Mouse (Mus musculus): ENCODE data around the gene Unc119b. TPM values are rescaled to one million over a fixed set of nuclear protein-coding genes. Genes with fewer than 3 reads are reported as not detected.
"Not testable (repeated sequence)": the region's sequence is repeated elsewhere in the genome, so short reads cannot be mapped to it uniquely, and the experiment has no call there.

Unc119b gene
- polyA plus RNA-seq, 1 experiment from 2014 or later: 38.0 TPM

- ATAC-seq (ENCODE audit: low FRiP score, low read depth): no peak
- Histone ChIP-seq H3K4me1 (replicated peaks) (no peaks in the 10 kb centered on the region), H3K27ac (replicated peaks) (no peak overlapping the region), H3K36me3 (peaks cover 41% of the 10 kb centered on the region), H3K9me3 (no peaks in the 10 kb centered on the region), H3K9ac (no peak overlapping the region), H3K27me3 (no peaks in the 10 kb centered on the region), H3K4me3 (no peak overlapping the region), H3K4me2 (no peak overlapping the region)
- 89% methylated on average over 9 of the region's 9 CpGs for WGBS
Measured at GRCm38 (mm10) chr5:115099991-115100390, 34.8 kb downstream of the Unc119b start.

- no peak overlapping the region for H3K4me3 ChIP-seq
- H3K4me1 ChIP-seq (replicated peaks): no peaks in the 10 kb centered on the region
- H3K9me3 ChIP-seq: no peaks in the 10 kb centered on the region
- peaks cover 43% of the 10 kb centered on the region for H3K36me3 ChIP-seq
- WGBS: 82% methylated on average over 5 of the region's 5 CpGs
- H3K27me3 ChIP-seq: no peaks in the 10 kb centered on the region
- no peak overlapping the region for H3K27ac ChIP-seq (replicated peaks)
- ATAC-seq (ENCODE audit: low FRiP score, low read depth): no peak
- H3K9ac ChIP-seq: no peak overlapping the region
- no peak overlapping the region for H3K4me2 ChIP-seq
Measured at GRCm38 (mm10) chr5:115099530-115099929, 35.2 kb downstream of the Unc119b start.

DNA sequence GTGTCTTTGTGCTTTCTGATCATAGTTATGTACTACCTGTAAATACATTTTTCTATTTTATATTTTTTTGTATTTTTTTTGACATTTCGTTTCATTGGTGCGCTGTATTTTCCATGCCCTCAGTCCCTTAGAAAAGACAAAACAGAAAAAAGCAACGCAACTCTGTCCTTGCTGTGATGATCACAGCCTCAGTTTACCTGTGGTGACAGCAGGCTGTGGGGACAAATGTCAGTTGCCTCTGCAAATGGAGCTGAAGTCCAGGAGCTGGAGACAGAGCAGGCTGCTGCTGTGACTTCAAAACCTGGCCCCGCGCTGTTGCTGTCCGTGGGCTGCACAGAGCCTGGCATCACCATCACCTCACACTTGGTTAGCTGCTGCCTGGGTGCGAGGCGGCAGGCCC, 36.6 kb downstream of the Unc119b start, which contains the start of gene Gm10401:
Gm10401 (minus strand) TSS at position 101 of the 400 bp plus-strand sequence.
- no peak within 1 kb of the TSS for H3K4me2 ChIP-seq
- peaks cover 43% of the 10 kb centered on the region for H3K36me3 ChIP-seq
- H3K4me3 ChIP-seq: no peak within 1 kb of the TSS
- ATAC-seq (ENCODE audit: low FRiP score, low read depth): no peak
- no peaks in the 10 kb centered on the region for H3K4me1 ChIP-seq (replicated peaks)
- no peak within 1 kb of the TSS for H3K9ac ChIP-seq
- WGBS: 96% methylated on average over 8 of the region's 8 CpGs
- no peak within 1 kb of the TSS for H3K27ac ChIP-seq (replicated peaks)
- H3K27me3 ChIP-seq: no peaks in the 10 kb centered on the region
- no peaks in the 10 kb centered on the region for H3K9me3 ChIP-seq

GRCm38 (mm10) chr5:115091776-115092175, 43.0 kb downstream of the Unc119b start:
- Histone ChIP-seq H3K36me3 (peaks cover 65% of the 10 kb centered on the region), H3K9ac (no peak overlapping the region), H3K4me1 (replicated peaks) (no peaks in the 10 kb centered on the region), H3K9me3 (no peaks in the 10 kb centered on the region), H3K4me2 (no peak overlapping the region), H3K27ac (replicated peaks) (no peak overlapping the region), H3K27me3 (no peaks in the 10 kb centered on the region), H3K4me3 (no peak overlapping the region)
- WGBS: 91% methylated on average over 6 of the region's 6 CpGs
- ATAC-seq (ENCODE audit: low FRiP score, low read depth): no peak

DNA sequence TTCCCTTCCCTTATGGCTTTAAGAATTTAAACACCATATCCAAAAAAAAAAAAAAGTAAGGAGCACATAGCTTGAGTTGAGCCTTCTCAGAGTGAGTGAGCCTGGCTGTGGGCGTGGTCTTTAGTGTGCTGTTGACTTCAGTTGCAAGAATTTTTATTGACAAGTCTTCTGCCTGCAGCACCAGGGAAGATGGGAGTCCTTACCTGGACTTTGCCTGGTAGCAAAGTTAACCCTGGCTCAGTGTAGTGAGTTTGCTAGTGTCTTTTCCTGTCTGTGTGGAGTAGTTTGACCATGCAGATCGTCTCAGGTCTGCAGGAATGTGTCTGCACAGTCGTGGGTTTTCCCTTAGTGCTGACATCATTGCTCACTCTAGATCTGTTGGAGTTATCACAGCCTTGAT, 43.8 kb downstream of the Unc119b start:
- Histone ChIP-seq H3K27me3 (no peaks in the 10 kb centered on the region), H3K4me2 (no peak overlapping the region), H3K9ac (no peak overlapping the region), H3K4me3 (no peak overlapping the region), H3K27ac (replicated peaks) (no peak overlapping the region), H3K36me3 (peaks cover 65% of the 10 kb centered on the region), H3K4me1 (replicated peaks) (no peaks in the 10 kb centered on the region), H3K9me3 (no peaks in the 10 kb centered on the region)
- no peak for ATAC-seq (ENCODE audit: low FRiP score, low read depth)
- WGBS: 87% methylated on average over 3 of the region's 3 CpGs

GRCm38 (mm10) chr5:115089592-115090268, 45.0 kb downstream of the Unc119b start:
- WGBS: 91% methylated on average over 5 of the region's 5 CpGs
- Histone ChIP-seq H3K27ac (replicated peaks) (no peak overlapping the region), H3K4me3 (no peak overlapping the region), H3K9me3 (no peaks in the 10 kb centered on the region), H3K4me2 (no peak overlapping the region), H3K36me3 (peaks cover 56% of the 10 kb centered on the region), H3K9ac (no peak overlapping the region), H3K4me1 (replicated peaks) (no peaks in the 10 kb centered on the region), H3K27me3 (no peaks in the 10 kb centered on the region)
- ATAC-seq (ENCODE audit: low FRiP score, low read depth): no peak

GRCm38 (mm10) chr5:115085675-115086074, 49.1 kb downstream of the Unc119b start:
- Histone ChIP-seq H3K36me3 (peaks cover 73% of the 10 kb centered on the region), H3K27ac (replicated peaks) (no peak overlapping the region), H3K27me3 (no peaks in the 10 kb centered on the region), H3K9ac (no peak overlapping the region), H3K9me3 (no peaks in the 10 kb centered on the region), H3K4me1 (replicated peaks) (no peaks in the 10 kb centered on the region), H3K4me2 (no peak overlapping the region), H3K4me3 (no peak overlapping the region)
- ATAC-seq (ENCODE audit: low FRiP score, low read depth): no peak
- 95% methylated on average over 2 of the region's 2 CpGs for WGBS

DNA sequence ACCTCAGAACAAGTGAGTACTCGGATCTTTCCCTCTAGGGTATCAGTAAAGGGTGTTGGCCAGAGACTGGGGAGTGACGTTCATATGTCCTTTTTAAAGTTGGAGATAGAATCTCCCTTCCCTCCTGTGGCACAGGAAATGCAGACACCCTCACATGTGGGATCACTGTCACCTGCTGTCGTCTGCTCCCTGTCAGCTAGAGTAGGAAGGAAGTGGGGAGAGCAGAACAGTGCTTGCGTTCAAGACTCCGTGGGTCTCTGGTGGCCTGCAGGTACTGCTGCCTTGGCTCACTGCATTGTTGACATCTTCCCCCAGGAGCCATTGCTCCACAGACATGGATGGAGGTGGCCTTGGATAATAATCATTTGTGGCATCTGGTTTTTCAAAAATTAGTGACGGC, 51.3 kb downstream of the Unc119b start:
- Histone ChIP-seq H3K27ac (replicated peaks) (no peak overlapping the region), H3K9ac (no peak overlapping the region), H3K36me3 (peaks cover 53% of the 10 kb centered on the region), H3K27me3 (no peaks in the 10 kb centered on the region), H3K4me1 (replicated peaks) (no peaks in the 10 kb centered on the region), H3K9me3 (no peaks in the 10 kb centered on the region), H3K4me2 (no peak overlapping the region), H3K4me3 (no peak overlapping the region)
- no peak for ATAC-seq (ENCODE audit: low FRiP score, low read depth)
- WGBS: 88% methylated on average over 6 of the region's 6 CpGs

GRCm38 (mm10) chr5:115081636-115082035, 53.1 kb downstream of the Unc119b start:
- no peaks in the 10 kb centered on the region for H3K4me1 ChIP-seq (replicated peaks)
- no peak overlapping the region for H3K4me3 ChIP-seq
- H3K9ac ChIP-seq: no peak overlapping the region
- no peak overlapping the region for H3K27ac ChIP-seq (replicated peaks)
- H3K9me3 ChIP-seq: no peaks in the 10 kb centered on the region
- no peaks in the 10 kb centered on the region for H3K27me3 ChIP-seq
- H3K36me3 ChIP-seq: peaks cover 36% of the 10 kb centered on the region
- no peak overlapping the region for H3K4me2 ChIP-seq
- WGBS: 88% methylated on average over 5 of the region's 5 CpGs
- no peak for ATAC-seq (ENCODE audit: low FRiP score, low read depth)

DNA sequence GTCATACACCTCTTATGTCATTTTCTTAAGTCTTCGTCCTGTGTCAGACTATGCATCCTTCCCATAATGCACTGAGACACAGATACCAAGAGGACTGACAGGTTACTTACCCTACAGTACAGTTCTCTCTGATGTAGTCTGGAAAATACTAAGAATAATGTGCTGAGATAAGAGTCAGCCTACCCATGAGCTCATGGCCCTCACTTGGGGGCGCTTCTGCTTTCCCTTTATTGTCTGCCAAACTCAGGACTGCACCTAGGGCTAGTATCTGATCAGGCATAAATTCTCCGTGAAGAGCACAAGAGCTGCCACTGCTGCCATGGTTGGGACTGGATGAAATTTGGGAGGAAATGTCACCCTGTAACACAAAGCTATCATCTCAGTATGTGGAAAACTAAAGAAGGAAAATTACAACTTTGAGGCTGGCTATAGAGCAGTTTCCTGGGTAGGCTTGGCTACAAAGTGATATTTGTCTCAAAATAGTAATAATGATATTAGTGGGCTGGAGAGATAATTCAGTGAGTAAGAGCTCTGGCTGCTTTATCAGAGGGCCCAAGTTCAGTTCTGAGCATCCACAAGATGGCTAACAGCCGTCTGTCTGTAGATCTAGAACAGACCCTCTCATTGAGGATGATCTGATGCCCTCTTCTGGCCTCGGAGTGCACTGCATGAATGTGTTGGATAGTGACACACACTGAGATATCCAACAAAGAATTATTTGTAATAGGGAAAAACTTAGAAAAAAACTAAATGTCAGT, 58.5 kb downstream of the Unc119b start:
- 62% methylated on average over 5 of the region's 5 CpGs for WGBS
- no peak overlapping the region for H3K4me2 ChIP-seq
- no peaks in the 10 kb centered on the region for H3K9me3 ChIP-seq
- no peaks in the 10 kb centered on the region for H3K27me3 ChIP-seq
- ATAC-seq (ENCODE audit: low FRiP score, low read depth): no peak
- no peak overlapping the region for H3K27ac ChIP-seq (replicated peaks)
- H3K4me1 ChIP-seq (replicated peaks): 0 out of 2 replicates have a peak, but pooled peaks cover 6% of the 10 kb centered on the region
- H3K4me3 ChIP-seq: no peak overlapping the region
- no peak overlapping the region for H3K9ac ChIP-seq
- peaks cover 5% of the 10 kb centered on the region; the same call in 1 of the 2 replicates for H3K36me3 ChIP-seq

DNA sequence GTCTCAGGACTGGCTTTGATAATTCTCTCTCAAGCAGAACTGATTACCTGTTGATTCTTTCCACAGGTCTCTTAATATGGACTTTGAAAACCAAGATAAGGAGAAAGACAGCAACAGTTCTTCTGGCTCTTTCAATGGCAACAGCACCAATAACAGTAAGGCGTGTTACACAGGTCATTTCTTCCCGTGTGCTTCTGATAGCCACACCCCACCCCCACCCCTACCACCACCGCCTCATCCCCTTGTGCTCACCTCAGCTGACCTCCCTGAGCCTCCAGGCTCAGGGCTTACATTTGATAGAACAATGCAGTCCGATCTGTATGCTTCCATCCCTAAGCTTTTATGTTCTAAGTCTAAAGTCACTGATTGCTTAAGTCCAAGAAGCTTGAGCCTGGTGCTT, 60.0 kb downstream of the Unc119b start:
- Histone ChIP-seq H3K9me3 (no peaks in the 10 kb centered on the region), H3K27ac (replicated peaks) (no peak overlapping the region), H3K9ac (no peak overlapping the region), H3K36me3 (peaks cover 4% of the 10 kb centered on the region; the same call in 1 of the 2 replicates), H3K4me3 (no peak overlapping the region), H3K27me3 (no peaks in the 10 kb centered on the region), H3K4me1 (replicated peaks) (0 out of 2 replicates have a peak, but pooled peaks cover 9% of the 10 kb centered on the region), H3K4me2 (no peak overlapping the region)
- 94% methylated on average over 4 of the region's 4 CpGs for WGBS
- ATAC-seq (ENCODE audit: low FRiP score, low read depth): no peak

DNA sequence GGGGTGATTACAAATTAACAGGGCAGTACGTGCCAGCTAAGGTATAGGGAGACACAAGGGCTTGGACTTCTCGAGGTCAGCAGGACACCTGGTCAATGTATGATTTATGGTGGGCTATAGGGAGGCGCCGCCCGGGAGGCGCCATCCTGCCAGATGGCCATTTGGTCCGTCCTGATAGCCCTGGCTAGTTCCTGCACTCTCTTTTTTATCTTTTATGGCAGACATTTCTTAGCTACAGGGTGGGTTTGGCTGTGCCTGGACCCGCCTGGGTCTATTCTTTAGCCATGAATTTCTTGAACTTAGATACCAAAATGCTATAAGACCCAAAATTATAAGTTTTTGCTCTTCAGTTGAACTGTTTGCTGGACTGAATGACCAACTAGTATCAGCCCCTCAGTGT, 61.5 kb downstream of the Unc119b start:
- not testable (repeated sequence) for H3K36me3 ChIP-seq; H3K4me3 ChIP-seq; H3K9ac ChIP-seq; H3K4me2 ChIP-seq; ATAC-seq (ENCODE audit: low FRiP score, low read depth); H3K9me3 ChIP-seq; H3K27me3 ChIP-seq; H3K27ac ChIP-seq (replicated peaks)
- 0 out of 2 replicates have a peak, but pooled peaks cover 12% of the 10 kb centered on the region for H3K4me1 ChIP-seq (replicated peaks)
- 70% methylated on average over 8 of the region's 8 CpGs for WGBS
